Mouse (Mus musculus) hindbrain, embryonic 14.5 days (tissue): ENCODE results near the gene Shprh. TPM values are rescaled to one million over a fixed set of nuclear protein-coding genes. Genes with fewer than 3 reads are reported as not detected.

Source experiments
- ATAC-seq: fragments of 200-750 bp; cut with Nextera tagmentation; 2 replicates; pipeline ENCODE4 v1.8.0; 2017; ENCODE audit warnings: moderate number of reproducible peaks, mild to moderate bottlenecking, moderate TSS enrichment, moderate library complexity; ENCODE audit not compliant: low FRiP score
- DNase-seq: peaks from one replicate; pipeline ENCODE4 v3.0.0-alpha.2; 2015; ENCODE audit warnings: low spot score
- H3K27ac ChIP-seq: fragments of 300-500 bp; sonication (generic); 2 replicates; pipeline ENCODE4 v1.5.1; 2014; ENCODE audit warnings: mild to moderate bottlenecking, moderate library complexity
- H3K27me3 ChIP-seq: fragments of 300-500 bp; sonication (generic); 2 replicates; pipeline ENCODE4 v1.6.1; 2014; ENCODE audit warnings: mild to moderate bottlenecking, low read length, mixed read lengths; ENCODE audit not compliant: control insufficient read depth, insufficient read depth
- H3K36me3 ChIP-seq: fragments of 300-500 bp; sonication (generic); replicated peaks from 2 replicates; pipeline ENCODE4 v1.6.1; 2014; ENCODE audit not compliant: control insufficient read depth, insufficient read depth
- H3K4me1 ChIP-seq: fragments of 300-500 bp; sonication (generic); replicated peaks from 2 replicates; pipeline ENCODE4 v1.6.1; 2014; ENCODE audit warnings: antibody characterized with exemption, low read length, mixed read lengths; ENCODE audit not compliant: control insufficient read depth, insufficient read depth
- H3K4me2 ChIP-seq: fragments of 300-500 bp; sonication (generic); replicated peaks from 2 replicates; pipeline ENCODE4 v1.6.1; 2014; ENCODE audit warnings: mild to moderate bottlenecking, moderate library complexity
- H3K4me3 ChIP-seq: fragments of 300-500 bp; sonication (generic); replicated peaks from 2 replicates; pipeline ENCODE4 v1.5.1; 2014; ENCODE audit warnings: mild to moderate bottlenecking, low read length
- H3K9ac ChIP-seq: fragments of 300-500 bp; sonication (generic); 2 replicates; pipeline ENCODE4 v1.6.1; 2014
- H3K9me3 ChIP-seq: fragments of 300-500 bp; sonication (generic); 2 replicates; pipeline ENCODE4 v1.6.1; 2016; ENCODE audit warnings: low read length; ENCODE audit not compliant: control insufficient read depth
- WGBS: fragments of 180-500 bp; shearing (Covaris S2); extraction: QIAGEN DNeasy Blood & Tissue Kit; methylation state at CpG from one replicate; pipeline ENCODE4 v1.1.7; 2014; 5-methylcytosine and 5-hydroxymethylcytosine counted together
- polyA plus RNA-seq: library from polyadenylated mRNA; unstranded; fragments of >200 nt; fragmentation: Nextera tagmentation; extraction: Ambion mirVana; gene quantifications from 2 replicates; pipeline ENCODE4 v1.2.1, GENCODE M21; 2014

The Shprh gene
- polyA plus RNA-seq: 26.8 and 27.2 TPM in 2 replicates

GRCm38 (mm10) chr10:11148884-11149741 lies at the start of gene Shprh:
Shprh (plus strand) TSS chr10:11149427.
- H3K4me2 ChIP-seq: peak within 1 kb of the TSS; percentile 80
- H3K4me3 ChIP-seq: peak within 1 kb of the TSS; percentile 87
- H3K27ac ChIP-seq: peak within 1 kb of the TSS; percentile 68
- DNase-seq (peak; percentile 97), ATAC-seq (peak; percentile 100)
- H3K9me3 ChIP-seq: no peaks in the 10 kb centered on the region
- H3K36me3 ChIP-seq: peaks cover 23% of the 10 kb centered on the region
- 2% methylated on average over 57 of the region's 60 CpGs for WGBS
- H3K4me1 ChIP-seq: peaks cover 27% of the 10 kb centered on the region
- H3K27me3 ChIP-seq: no peaks in the 10 kb centered on the region
- H3K9ac ChIP-seq: peak within 1 kb of the TSS; percentile 90

GRCm38 (mm10) chr10:11121781-11122180 lies 27.4 kb upstream of the Shprh start:
- Histone ChIP-seq H3K27ac (no peak overlapping the region), H3K9ac (no peak overlapping the region), H3K4me1 (no peaks in the 10 kb centered on the region), H3K27me3 (no peaks in the 10 kb centered on the region), H3K9me3 (0 out of 2 replicates have a peak, but pooled peaks cover 5% of the 10 kb centered on the region), H3K4me2 (no peak overlapping the region), H3K4me3 (no peak overlapping the region), H3K36me3 (no peaks in the 10 kb centered on the region)
- 98% methylated on average over 2 of the region's 2 CpGs for WGBS
- ATAC-seq: no peak
- DNase-seq: no peak

GRCm38 (mm10) chr10:11145580-11145979 lies 3.6 kb upstream of the Shprh start:
- DNase-seq: no peak
- no peak overlapping the region for H3K9ac ChIP-seq
- H3K9me3 ChIP-seq: no peaks in the 10 kb centered on the region
- no peak overlapping the region for H3K4me2 ChIP-seq
- ATAC-seq: no peak
- no peak overlapping the region for H3K4me3 ChIP-seq
- no peak overlapping the region for H3K27ac ChIP-seq
- H3K4me1 ChIP-seq: peaks cover 6% of the 10 kb centered on the region
- no peaks in the 10 kb centered on the region for H3K36me3 ChIP-seq
- H3K27me3 ChIP-seq: no peaks in the 10 kb centered on the region

GRCm38 (mm10) chr10:11148446-11148845 lies 781 bp upstream of the Shprh start:
- H3K27ac ChIP-seq: no peak overlapping the region
- H3K36me3 ChIP-seq: peaks cover 22% of the 10 kb centered on the region
- 85% methylated on average over 4 of the region's 4 CpGs for WGBS
- H3K4me3 ChIP-seq: peak overlapping the region; percentile 87; the same call in 1 of the 2 replicates
- DNase-seq (no peak), ATAC-seq (no peak)
- no peaks in the 10 kb centered on the region for H3K27me3 ChIP-seq
- peaks cover 26% of the 10 kb centered on the region for H3K4me1 ChIP-seq
- peak overlapping the region; percentile 80; the same call in 1 of the 2 replicates for H3K4me2 ChIP-seq
- H3K9ac ChIP-seq: no peak overlapping the region
- H3K9me3 ChIP-seq: no peaks in the 10 kb centered on the region

GRCm38 (mm10) chr10:11149742-11150125 lies 507 bp downstream of the Shprh start:
- no peak for DNase-seq

GRCm38 (mm10) chr10:11151644-11152043 lies 2.4 kb downstream of the Shprh start:
- H3K9me3 ChIP-seq: no peaks in the 10 kb centered on the region
- no peak overlapping the region for H3K9ac ChIP-seq
- no peak overlapping the region for H3K4me2 ChIP-seq
- ATAC-seq: no peak
- WGBS: 97% methylated on average over 14 of the region's 14 CpGs
- no peaks in the 10 kb centered on the region for H3K27me3 ChIP-seq
- H3K36me3 ChIP-seq: peaks cover 40% of the 10 kb centered on the region
- H3K4me3 ChIP-seq: no peak overlapping the region
- DNase-seq: no peak
- no peak overlapping the region for H3K27ac ChIP-seq
- H3K4me1 ChIP-seq: peaks cover 27% of the 10 kb centered on the region

More at GRCm38 (mm10) chr10:11149742-11150125, 507 bp downstream of the Shprh start:
- peak overlapping the region; percentile 87 for H3K4me3 ChIP-seq
- peaks cover 23% of the 10 kb centered on the region for H3K36me3 ChIP-seq
- 1% methylated on average over 20 of the region's 20 CpGs for WGBS
- H3K4me1 ChIP-seq: peaks cover 27% of the 10 kb centered on the region
- ATAC-seq: no peak
- H3K4me2 ChIP-seq: peak overlapping the region; percentile 80
- no peaks in the 10 kb centered on the region for H3K9me3 ChIP-seq
- peak overlapping the region; percentile 68 for H3K27ac ChIP-seq
- H3K27me3 ChIP-seq: no peaks in the 10 kb centered on the region
- peak overlapping the region; percentile 90 for H3K9ac ChIP-seq

- Histone ChIP-seq H3K4me3 (no peak overlapping the region), H3K4me2 (no peak overlapping the region), H3K4me1 (peaks cover 12% of the 10 kb centered on the region; the same call in 1 of the 2 replicates), H3K9me3 (no peaks in the 10 kb centered on the region), H3K27me3 (no peaks in the 10 kb centered on the region), H3K36me3 (peaks cover 76% of the 10 kb centered on the region), H3K9ac (no peak overlapping the region), H3K27ac (no peak overlapping the region)
- ATAC-seq: no peak
- DNase-seq: no peak
- WGBS: 88% methylated on average over 9 of the region's 9 CpGs
Measured at GRCm38 (mm10) chr10:11157039-11157438, 7.8 kb downstream of the Shprh start.

- H3K4me3 ChIP-seq: no peak overlapping the region
- H3K9me3 ChIP-seq: no peaks in the 10 kb centered on the region
- ATAC-seq: no peak
- H3K36me3 ChIP-seq: peaks cover 90% of the 10 kb centered on the region
- no peaks in the 10 kb centered on the region for H3K4me1 ChIP-seq
- no peak overlapping the region for H3K4me2 ChIP-seq
- H3K9ac ChIP-seq: no peak overlapping the region
- H3K27me3 ChIP-seq: no peaks in the 10 kb centered on the region
- 93% methylated on average over 5 of the region's 5 CpGs for WGBS
- DNase-seq: no peak
- no peak overlapping the region for H3K27ac ChIP-seq
Measured at GRCm38 (mm10) chr10:11164537-11164936, 15.3 kb downstream of the Shprh start.

GRCm38 (mm10) chr10:11170252-11170651 lies 21.0 kb downstream of the Shprh start:
- no peak for DNase-seq
- WGBS: 94% methylated on average over 5 of the region's 5 CpGs
- no peaks in the 10 kb centered on the region for H3K4me1 ChIP-seq
- no peaks in the 10 kb centered on the region for H3K27me3 ChIP-seq
- no peaks in the 10 kb centered on the region for H3K9me3 ChIP-seq
- H3K27ac ChIP-seq: no peak overlapping the region
- ATAC-seq: no peak
- no peak overlapping the region for H3K4me3 ChIP-seq
- H3K9ac ChIP-seq: no peak overlapping the region
- H3K36me3 ChIP-seq: peaks cover 94% of the 10 kb centered on the region
- no peak overlapping the region for H3K4me2 ChIP-seq
